Mouse (Mus musculus) C2C12 (cell line): ENCODE results near the gene Jade2. TPM values are rescaled to one million over a fixed set of nuclear protein-coding genes. Genes with fewer than 3 reads are reported as not detected.
A peak's percentile ranks its signal among the peaks of the same experiment; 100 is the strongest.

Experiments
- H3K27me3 ChIP-seq: one replicate; pipeline ENCODE4 v1.6.1; 2011; ENCODE audit not compliant: control insufficient read depth, insufficient read depth, insufficient read length
- H3K36me3 ChIP-seq: one replicate; pipeline ENCODE4 v1.6.1; 2011; ENCODE audit not compliant: control insufficient read depth, insufficient read depth
- H3K4me3 ChIP-seq: one replicate; pipeline ENCODE4 v1.5.1; 2011; ENCODE audit warnings: mild to moderate bottlenecking, control low read depth; ENCODE audit not compliant: poor library complexity, insufficient read depth, severe bottlenecking
- H3K79me2 ChIP-seq: one replicate; pipeline ENCODE4 v1.6.1; 2011; ENCODE audit not compliant: control insufficient read depth, insufficient read depth
- H3K79me3 ChIP-seq: one replicate; pipeline ENCODE4 v1.6.1; 2011; ENCODE audit warnings: low read depth, control low read depth
- H3ac ChIP-seq: one replicate; pipeline ENCODE3; 2011; ENCODE audit warnings: low read depth; ENCODE audit not compliant: control insufficient read depth, insufficient read length
- CEBPB ChIP-seq: IDR thresholded peaks from one replicate; pipeline ENCODE4 v1.6.1; 2011; ENCODE audit warnings: low read depth, mild to moderate bottlenecking, control low read depth, moderate library complexity
- CTCF ChIP-seq: IDR thresholded peaks from one replicate; pipeline ENCODE4 v1.5.1; 2011; ENCODE audit not compliant: control insufficient read depth, insufficient read depth, insufficient read length
- FOSL1 ChIP-seq: IDR thresholded peaks from one replicate; pipeline ENCODE4 v1.8.0; 2011; ENCODE audit warnings: mild to moderate bottlenecking, low read length; ENCODE audit not compliant: poor library complexity, insufficient read depth, severe bottlenecking
- MAX ChIP-seq: IDR thresholded peaks from one replicate; pipeline ENCODE4 v1.6.1; 2011; ENCODE audit warnings: mild to moderate bottlenecking, control low read depth
- MYOD1 ChIP-seq: IDR thresholded peaks from one replicate; pipeline ENCODE4 v1.6.1; 2011; ENCODE audit warnings: low read depth; ENCODE audit not compliant: control insufficient read depth, insufficient read length
- MYOG ChIP-seq: IDR thresholded peaks from one replicate; pipeline ENCODE4 v1.6.1; 2011; ENCODE audit not compliant: control insufficient read depth, insufficient read length; ENCODE audit errors: extremely low read depth
- USF1 ChIP-seq: IDR thresholded peaks from one replicate; pipeline ENCODE4 v1.6.1; 2011; ENCODE audit warnings: low read depth, mild to moderate bottlenecking, control low read depth, moderate library complexity
- polyA plus RNA-seq: library from polyadenylated mRNA; unstranded; fragments of >200 nt; fragmentation: generic; extraction: Trizol; gene quantifications from one replicate; pipeline ENCODE4 v1.2.1, GENCODE M21; 2012; ENCODE audit warnings: missing spikeins

Gene Jade2
- polyA plus RNA-seq, 1 experiment = 4.0 TPM

DNA sequence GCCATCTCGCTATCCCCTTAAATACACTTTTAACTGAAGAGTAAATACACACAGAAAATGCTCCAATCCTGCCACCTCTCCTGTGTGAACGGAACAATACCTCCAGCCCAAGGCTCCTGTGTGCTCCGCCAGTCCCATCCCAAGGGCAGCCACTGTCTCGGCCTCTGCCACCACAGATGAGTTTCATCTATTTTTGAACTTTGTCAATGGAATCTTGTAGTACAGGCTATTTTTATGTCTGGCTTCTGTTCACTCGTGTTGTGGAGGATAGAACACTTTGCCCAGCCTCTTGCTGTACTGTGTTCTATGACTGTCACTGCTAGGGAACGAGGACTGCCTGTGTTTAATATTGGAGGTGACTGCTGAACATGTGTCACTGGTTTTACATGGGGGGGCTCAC, 28.2 kb upstream of the Jade2 start:
- no peak overlapping the region for H3K4me3 ChIP-seq
- no peaks in the 10 kb centered on the region for H3K27me3 ChIP-seq
- H3ac ChIP-seq = no peak overlapping the region
- H3K79me3 ChIP-seq = no peaks in the 10 kb centered on the region
- TF ChIP-seq MYOG (no peak), USF1 (no peak), FOSL1 (no peak), CEBPB (no peak), MYOD1 (no peak), CTCF (no peak), MAX (no peak)
- no peaks in the 10 kb centered on the region for H3K36me3 ChIP-seq
- H3K79me2 ChIP-seq = no peaks in the 10 kb centered on the region

GRCm38 (mm10) chr11:51884092-51884491, 26.6 kb upstream of the Jade2 start:
- Histone ChIP-seq H3K4me3 (no peak overlapping the region), H3ac (no peak overlapping the region), H3K36me3 (no peaks in the 10 kb centered on the region), H3K79me3 (no peaks in the 10 kb centered on the region), H3K27me3 (no peaks in the 10 kb centered on the region), H3K79me2 (no peaks in the 10 kb centered on the region)
- TF ChIP-seq CEBPB = no peak
- no peak for TF ChIP-seq CTCF
- TF ChIP-seq MAX = no peak
- TF ChIP-seq FOSL1 = no peak
- TF ChIP-seq USF1 = no peak
- TF ChIP-seq MYOD1 = no peak
- no peak for TF ChIP-seq MYOG

DNA sequence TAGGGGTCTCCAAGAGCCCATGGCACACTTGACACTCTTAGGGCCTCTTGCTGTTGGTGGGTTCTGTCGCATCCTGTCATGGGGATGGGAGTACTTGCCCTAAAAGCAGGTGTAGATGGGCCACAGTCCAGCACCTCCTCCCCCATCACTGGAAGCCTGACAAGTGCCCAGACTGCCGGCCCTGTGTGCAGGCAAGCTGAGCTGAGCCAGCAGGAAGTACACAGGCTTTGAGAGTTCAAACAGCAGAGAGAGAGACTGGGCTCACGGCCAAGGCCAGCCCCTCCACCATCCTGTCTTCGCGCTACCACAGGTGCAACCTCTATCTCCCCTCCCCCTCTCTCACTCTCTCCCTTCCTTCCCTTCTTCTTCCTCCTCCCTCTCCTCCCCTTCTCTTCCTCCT, 26.2 kb upstream of the Jade2 start:
- H3K27me3 ChIP-seq = no peaks in the 10 kb centered on the region
- H3K36me3 ChIP-seq = no peaks in the 10 kb centered on the region
- no peak overlapping the region for H3ac ChIP-seq
- no peak overlapping the region for H3K4me3 ChIP-seq
- H3K79me2 ChIP-seq = no peaks in the 10 kb centered on the region
- no peaks in the 10 kb centered on the region for H3K79me3 ChIP-seq
- TF ChIP-seq MYOG (no peak), MAX (no peak), CEBPB (no peak), MYOD1 (no peak), CTCF (no peak), USF1 (no peak), FOSL1 (no peak)

DNA sequence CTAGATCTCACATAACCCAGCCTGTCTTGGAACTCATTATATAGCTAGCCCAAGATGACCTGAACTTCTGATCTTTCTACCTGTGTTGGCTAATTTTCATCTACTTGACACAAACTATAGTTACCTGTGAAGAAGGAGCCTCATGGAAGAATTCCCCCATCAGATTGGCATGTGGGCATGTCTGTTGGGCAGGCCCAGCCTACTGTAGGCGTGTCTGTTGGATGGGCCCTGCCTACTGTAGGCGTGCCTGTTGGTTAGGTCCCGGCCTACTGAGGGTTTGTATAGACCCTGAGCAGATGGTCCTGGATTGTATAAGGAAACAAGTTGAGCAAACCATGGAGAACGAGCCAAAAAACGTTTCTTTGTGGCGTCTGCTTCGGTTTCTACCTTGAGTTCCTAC, 24.3 kb upstream of the Jade2 start:
- H3K27me3 ChIP-seq = no peaks in the 10 kb centered on the region
- H3K79me3 ChIP-seq = no peaks in the 10 kb centered on the region
- no peak overlapping the region for H3K4me3 ChIP-seq

DNA sequence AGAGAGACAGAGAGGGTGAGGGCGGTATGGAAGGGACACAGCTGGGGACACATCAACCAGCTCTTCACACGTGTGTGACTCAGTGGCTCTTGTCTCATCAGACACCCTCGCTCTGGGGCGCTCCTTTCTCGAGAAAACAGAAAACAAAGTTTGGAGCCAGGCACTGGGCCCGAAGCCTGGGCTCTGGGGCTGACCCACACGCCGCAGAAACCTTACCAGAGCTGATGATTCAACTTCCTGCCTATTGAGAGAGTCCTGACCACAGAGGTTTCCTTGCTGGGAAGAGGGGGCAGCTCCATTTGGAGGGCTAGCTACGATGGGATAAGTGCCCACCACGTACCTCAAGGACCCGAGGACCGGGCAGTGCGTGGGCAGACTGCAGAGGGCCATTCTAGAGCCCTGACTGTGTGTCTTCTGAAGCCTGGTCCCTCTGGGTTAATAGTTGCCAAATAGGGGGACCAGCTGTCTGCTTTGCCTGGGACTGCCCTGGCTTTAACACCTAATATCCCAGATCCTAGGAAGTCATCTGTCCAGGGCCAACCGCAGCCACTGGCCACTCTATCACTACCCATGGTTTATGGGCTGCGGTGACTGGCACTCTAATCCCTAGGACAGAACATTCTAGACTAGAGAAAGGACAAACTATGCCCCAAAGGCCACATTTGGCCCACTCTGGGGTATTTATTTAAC, 23.7 kb upstream of the Jade2 start:
- H3K79me3 ChIP-seq = no peaks in the 10 kb centered on the region
- H3K36me3 ChIP-seq = no peaks in the 10 kb centered on the region
- no peak overlapping the region for H3ac ChIP-seq
- no peaks in the 10 kb centered on the region for H3K27me3 ChIP-seq
- no peak overlapping the region for H3K4me3 ChIP-seq
- no peaks in the 10 kb centered on the region for H3K79me2 ChIP-seq
- TF ChIP-seq CEBPB = no peak
- TF ChIP-seq MYOD1 = peak; percentile 61
- peak; percentile 57 for TF ChIP-seq MAX
- TF ChIP-seq CTCF = no peak
- TF ChIP-seq MYOG = no peak
- no peak for TF ChIP-seq USF1
- TF ChIP-seq FOSL1 = peak; percentile 3

More for the DNA sequence above, 24.3 kb upstream of the Jade2 start:
- H3ac ChIP-seq = no peak overlapping the region
- H3K79me2 ChIP-seq = no peaks in the 10 kb centered on the region
- H3K36me3 ChIP-seq = no peaks in the 10 kb centered on the region
- TF ChIP-seq USF1 = no peak
- TF ChIP-seq CEBPB = no peak
- no peak for TF ChIP-seq MYOD1
- TF ChIP-seq CTCF = no peak
- no peak for TF ChIP-seq FOSL1
- TF ChIP-seq MYOG = no peak
- no peak for TF ChIP-seq MAX

DNA sequence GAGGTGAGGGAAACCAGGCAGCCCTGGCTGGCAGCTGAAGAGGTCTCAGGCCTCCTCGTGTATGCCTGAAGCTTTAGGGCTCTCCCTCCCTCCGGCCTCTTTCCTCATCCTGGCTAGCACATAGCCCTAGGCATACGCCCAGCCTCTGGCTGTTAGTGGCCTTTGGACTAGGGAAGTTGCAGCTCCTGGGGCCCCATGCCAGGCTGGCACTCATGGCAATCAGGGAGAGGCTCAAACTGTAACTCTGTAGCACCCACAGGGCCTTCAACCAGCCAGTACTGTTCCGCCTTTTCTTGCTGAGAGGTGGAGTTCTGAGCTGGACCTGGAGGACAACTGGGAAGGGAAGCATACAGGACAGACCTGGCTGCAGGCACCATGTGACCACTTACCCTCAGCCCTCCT, 19.5 kb upstream of the Jade2 start:
- Histone ChIP-seq H3ac (no peak overlapping the region), H3K79me3 (no peaks in the 10 kb centered on the region), H3K79me2 (no peaks in the 10 kb centered on the region), H3K36me3 (no peaks in the 10 kb centered on the region), H3K4me3 (no peak overlapping the region), H3K27me3 (no peaks in the 10 kb centered on the region)
- TF ChIP-seq FOSL1 (no peak), MYOD1 (no peak), CEBPB (no peak), USF1 (no peak), MYOG (no peak), MAX (no peak), CTCF (no peak)
